Mouse (Mus musculus) heart, embryonic 12.5 days (tissue): ENCODE results near the gene Endod1. TPM values are rescaled to one million over a fixed set of nuclear protein-coding genes. Genes with fewer than 3 reads are reported as not detected.
A peak's percentile ranks its signal among the peaks of the same experiment; 100 is the strongest.

Experiments
- ATAC-seq: fragments of 200-750 bp; cut with Nextera tagmentation; 2 replicates; pipeline ENCODE4 v1.8.0; 2017; ENCODE audit warnings: moderate TSS enrichment, moderate library complexity; ENCODE audit not compliant: insufficient number of reproducible peaks, low FRiP score
- H3K27ac ChIP-seq: fragments of 300-500 bp; sonication (generic); 2 replicates; pipeline ENCODE4 v1.5.1; 2016; ENCODE audit warnings: mild to moderate bottlenecking, moderate library complexity; ENCODE audit not compliant: poor library complexity, severe bottlenecking
- H3K27me3 ChIP-seq: fragments of 300-500 bp; sonication (generic); replicated peaks from 2 replicates; pipeline ENCODE4 v1.6.1; 2016; ENCODE audit warnings: mild to moderate bottlenecking, moderate library complexity
- H3K36me3 ChIP-seq: fragments of 300-500 bp; sonication (generic); 2 replicates; pipeline ENCODE4 v1.6.1; 2016; ENCODE audit warnings: mild to moderate bottlenecking, moderate library complexity
- H3K4me1 ChIP-seq: fragments of 300-500 bp; sonication (generic); replicated peaks from 2 replicates; pipeline ENCODE4 v1.6.1; 2016; ENCODE audit warnings: mild to moderate bottlenecking
- H3K4me2 ChIP-seq: fragments of 300-500 bp; sonication (generic); 2 replicates; pipeline ENCODE4 v1.6.1; 2016; ENCODE audit warnings: mild to moderate bottlenecking, moderate library complexity
- H3K4me3 ChIP-seq: fragments of 300-500 bp; sonication (generic); 2 replicates; pipeline ENCODE4 v1.5.1; 2016; ENCODE audit warnings: mild to moderate bottlenecking
- H3K9ac ChIP-seq: fragments of 300-500 bp; sonication (generic); 2 replicates; pipeline ENCODE4 v1.6.1; 2016; ENCODE audit warnings: mild to moderate bottlenecking, moderate library complexity
- H3K9me3 ChIP-seq: fragments of 300-500 bp; sonication (generic); replicated peaks from 2 replicates; pipeline ENCODE4 v1.6.1; 2016; ENCODE audit warnings: mild to moderate bottlenecking, moderate library complexity
- WGBS: fragments of 180-500 bp; shearing (Covaris S2); methylation state at CpG from one replicate; pipeline ENCODE4 v1.1.7; 2016; 5-methylcytosine and 5-hydroxymethylcytosine counted together
- polyA plus RNA-seq: library from polyadenylated mRNA; unstranded; fragments of >200 nt; fragmentation: Nextera tagmentation; extraction: Ambion mirVana; gene quantifications from 2 replicates; pipeline ENCODE4 v1.2.1, GENCODE M21; 2016

Gene Endod1
- 10.7 TPM in 2 replicates for polyA plus RNA-seq

GRCm38 (mm10) chr9:14381353-14382055, at the start of gene Endod1:
Endod1 (minus strand) TSS chr9:14381507.
- peak; percentile 49 for ATAC-seq
- WGBS, result 4% methylated on average over 8 of the region's 8 CpGs
- Histone ChIP-seq H3K9ac (peak within 1 kb of the TSS; percentile 70), H3K9me3 (no peaks in the 10 kb centered on the region), H3K27ac (peak within 1 kb of the TSS; percentile 44), H3K27me3 (peaks cover 6% of the 10 kb centered on the region; the same call in 1 of the 2 replicates), H3K4me2 (peak within 1 kb of the TSS; percentile 94), H3K4me1 (peaks cover 18% of the 10 kb centered on the region; the same call in 1 of the 2 replicates), H3K36me3 (no peaks in the 10 kb centered on the region), H3K4me3 (peak within 1 kb of the TSS; percentile 62)

GRCm38 (mm10) chr9:14409153-14409552, 27.8 kb upstream of the Endod1 start:
- ATAC-seq, result no peak
- WGBS, result 82% methylated on average over 5 of the region's 5 CpGs
- no peak overlapping the region for H3K4me2 ChIP-seq
- no peak overlapping the region for H3K9ac ChIP-seq
- H3K27me3 ChIP-seq, result no peaks in the 10 kb centered on the region
- H3K27ac ChIP-seq, result no peak overlapping the region
- H3K9me3 ChIP-seq, result no peaks in the 10 kb centered on the region
- H3K36me3 ChIP-seq, result no peaks in the 10 kb centered on the region
- H3K4me3 ChIP-seq, result no peak overlapping the region
- H3K4me1 ChIP-seq, result no peaks in the 10 kb centered on the region

GRCm38 (mm10) chr9:14408044-14408443, 26.7 kb upstream of the Endod1 start:
- Histone ChIP-seq H3K36me3 (no peaks in the 10 kb centered on the region), H3K4me2 (no peak overlapping the region), H3K27ac (no peak overlapping the region), H3K27me3 (no peaks in the 10 kb centered on the region), H3K9me3 (no peaks in the 10 kb centered on the region), H3K9ac (no peak overlapping the region), H3K4me1 (no peaks in the 10 kb centered on the region), H3K4me3 (no peak overlapping the region)
- no peak for ATAC-seq
- 59% methylated on average over 4 of the region's 4 CpGs for WGBS

GRCm38 (mm10) chr9:14406056-14406455, 24.7 kb upstream of the Endod1 start:
- Histone ChIP-seq H3K27ac (no peak overlapping the region), H3K4me1 (no peaks in the 10 kb centered on the region), H3K36me3 (no peaks in the 10 kb centered on the region), H3K9me3 (no peaks in the 10 kb centered on the region), H3K27me3 (no peaks in the 10 kb centered on the region), H3K4me2 (no peak overlapping the region), H3K9ac (no peak overlapping the region), H3K4me3 (no peak overlapping the region)
- ATAC-seq, result no peak
- 49% methylated on average over 1 of the region's 1 CpGs for WGBS

GRCm38 (mm10) chr9:14402099-14402498, 20.8 kb upstream of the Endod1 start:
- no peaks in the 10 kb centered on the region for H3K9me3 ChIP-seq
- H3K27ac ChIP-seq, result no peak overlapping the region
- WGBS, result 78% methylated on average over 1 of the region's 1 CpGs
- H3K4me3 ChIP-seq, result no peak overlapping the region
- H3K36me3 ChIP-seq, result no peaks in the 10 kb centered on the region
- no peak overlapping the region for H3K9ac ChIP-seq
- no peak overlapping the region for H3K4me2 ChIP-seq
- H3K4me1 ChIP-seq, result no peaks in the 10 kb centered on the region
- ATAC-seq, result no peak
- no peaks in the 10 kb centered on the region for H3K27me3 ChIP-seq

- ATAC-seq, result no peak
Measured at GRCm38 (mm10) chr9:14400392-14400791, 19.1 kb upstream of the Endod1 start.

GRCm38 (mm10) chr9:14398946-14399345, 17.6 kb upstream of the Endod1 start:
- Histone ChIP-seq H3K27me3 (no peaks in the 10 kb centered on the region), H3K27ac (no peak overlapping the region), H3K9me3 (no peaks in the 10 kb centered on the region), H3K4me2 (no peak overlapping the region), H3K36me3 (no peaks in the 10 kb centered on the region), H3K9ac (no peak overlapping the region), H3K4me1 (no peaks in the 10 kb centered on the region), H3K4me3 (no peak overlapping the region)
- WGBS, result 78% methylated on average over 1 of the region's 1 CpGs
- no peak for ATAC-seq

More at GRCm38 (mm10) chr9:14400392-14400791, 19.1 kb upstream of the Endod1 start:
- no peak overlapping the region for H3K4me3 ChIP-seq
- H3K27ac ChIP-seq, result no peak overlapping the region
- no peaks in the 10 kb centered on the region for H3K36me3 ChIP-seq
- H3K27me3 ChIP-seq, result no peaks in the 10 kb centered on the region
- no peak overlapping the region for H3K9ac ChIP-seq
- H3K4me1 ChIP-seq, result no peaks in the 10 kb centered on the region
- no peaks in the 10 kb centered on the region for H3K9me3 ChIP-seq
- WGBS, result 89% methylated on average over 5 of the region's 5 CpGs
- H3K4me2 ChIP-seq, result no peak overlapping the region

GRCm38 (mm10) chr9:14398084-14398483, 16.8 kb upstream of the Endod1 start:
- no peak for ATAC-seq
- no peaks in the 10 kb centered on the region for H3K36me3 ChIP-seq
- H3K27me3 ChIP-seq, result no peaks in the 10 kb centered on the region
- 62% methylated on average over 1 of the region's 1 CpGs for WGBS
- no peak overlapping the region for H3K4me3 ChIP-seq
- H3K27ac ChIP-seq, result no peak overlapping the region
- H3K4me2 ChIP-seq, result no peak overlapping the region
- H3K9ac ChIP-seq, result no peak overlapping the region
- no peaks in the 10 kb centered on the region for H3K4me1 ChIP-seq
- no peaks in the 10 kb centered on the region for H3K9me3 ChIP-seq

- Histone ChIP-seq H3K4me3 (no peak overlapping the region), H3K4me2 (no peak overlapping the region), H3K9me3 (no peaks in the 10 kb centered on the region), H3K4me1 (no peaks in the 10 kb centered on the region), H3K36me3 (no peaks in the 10 kb centered on the region), H3K27ac (no peak overlapping the region), H3K27me3 (no peaks in the 10 kb centered on the region), H3K9ac (no peak overlapping the region)
- ATAC-seq, result no peak
- WGBS, result 80% methylated on average over 6 of the region's 6 CpGs
Measured at GRCm38 (mm10) chr9:14397449-14397819, 16.1 kb upstream of the Endod1 start.

GRCm38 (mm10) chr9:14396819-14397448, 15.6 kb upstream of the Endod1 start:
- Histone ChIP-seq H3K36me3 (no peaks in the 10 kb centered on the region), H3K4me1 (no peaks in the 10 kb centered on the region), H3K27ac (no peak overlapping the region), H3K4me3 (no peak overlapping the region), H3K4me2 (no peak overlapping the region), H3K27me3 (no peaks in the 10 kb centered on the region), H3K9me3 (no peaks in the 10 kb centered on the region), H3K9ac (no peak overlapping the region)
- 60% methylated on average over 3 of the region's 3 CpGs for WGBS
- ATAC-seq, result no peak

- Histone ChIP-seq H3K27ac (no peak overlapping the region), H3K36me3 (no peaks in the 10 kb centered on the region), H3K9ac (no peak overlapping the region), H3K9me3 (no peaks in the 10 kb centered on the region), H3K4me2 (no peak overlapping the region), H3K27me3 (no peaks in the 10 kb centered on the region), H3K4me1 (no peaks in the 10 kb centered on the region), H3K4me3 (no peak overlapping the region)
- 78% methylated on average over 2 of the region's 2 CpGs for WGBS
- ATAC-seq, result no peak
Measured at GRCm38 (mm10) chr9:14396096-14396495, 14.8 kb upstream of the Endod1 start.
